Mouse (Mus musculus) testis, adult 2 months (tissue): ENCODE measurements around the gene Wdr46. TPM values are rescaled to one million over a fixed set of nuclear protein-coding genes. Genes with fewer than 3 reads are reported as not detected.

Experiments used
- H3K27ac ChIP-seq: fragments of 200-500 bp; 2 replicates; pipeline ENCODE4 v1.5.1; 2012; ENCODE audit warnings: low read depth, low read length; ENCODE audit not compliant: control insufficient read depth, insufficient read depth
- H3K27me3 ChIP-seq: fragments of 200-500 bp; 2 replicates; pipeline ENCODE4 v1.6.1; 2012; ENCODE audit warnings: mild to moderate bottlenecking, low read length, moderate library complexity; ENCODE audit not compliant: control insufficient read depth, insufficient read depth
- H3K36me3 ChIP-seq: fragments of 200-500 bp; 2 replicates; pipeline ENCODE4 v1.6.1; 2012; ENCODE audit warnings: mild to moderate bottlenecking, low read length; ENCODE audit not compliant: control insufficient read depth, insufficient read depth
- H3K4me1 ChIP-seq: fragments of 200-500 bp; 2 replicates; pipeline ENCODE4 v1.6.1; 2012; ENCODE audit warnings: low read length; ENCODE audit not compliant: control insufficient read depth, insufficient read depth
- H3K4me3 ChIP-seq: fragments of 200-500 bp; 2 replicates; pipeline ENCODE4 v1.5.1; 2012; ENCODE audit warnings: low read depth, mild to moderate bottlenecking, low read length, moderate library complexity, mixed read lengths; ENCODE audit not compliant: control insufficient read depth
- CTCF ChIP-seq: fragments of 200-500 bp; IDR thresholded peaks from 2 replicates; pipeline ENCODE4 v1.5.1; 2012; ENCODE audit warnings: low read depth, mild to moderate bottlenecking, inconsistent platforms, low read length, moderate library complexity; ENCODE audit not compliant: control insufficient read depth, insufficient read depth, insufficient replicate concordance
- POLR2A ChIP-seq: fragments of 200-500 bp; IDR thresholded peaks from 2 replicates; pipeline ENCODE4 v1.6.1; 2012; ENCODE audit warnings: low read depth, mild to moderate bottlenecking, inconsistent platforms, low read length, moderate library complexity; ENCODE audit not compliant: control insufficient read depth
- polyA plus RNA-seq: library from polyadenylated mRNA; depleted of rRNA; stranded (reverse); fragments of >200 nt; gene quantifications from 2 replicates; pipeline ENCODE4 v1.2.3, GENCODE M21; 2012

Gene Wdr46
- polyA plus RNA-seq, 1 experiment = 25.4 TPM

DNA sequence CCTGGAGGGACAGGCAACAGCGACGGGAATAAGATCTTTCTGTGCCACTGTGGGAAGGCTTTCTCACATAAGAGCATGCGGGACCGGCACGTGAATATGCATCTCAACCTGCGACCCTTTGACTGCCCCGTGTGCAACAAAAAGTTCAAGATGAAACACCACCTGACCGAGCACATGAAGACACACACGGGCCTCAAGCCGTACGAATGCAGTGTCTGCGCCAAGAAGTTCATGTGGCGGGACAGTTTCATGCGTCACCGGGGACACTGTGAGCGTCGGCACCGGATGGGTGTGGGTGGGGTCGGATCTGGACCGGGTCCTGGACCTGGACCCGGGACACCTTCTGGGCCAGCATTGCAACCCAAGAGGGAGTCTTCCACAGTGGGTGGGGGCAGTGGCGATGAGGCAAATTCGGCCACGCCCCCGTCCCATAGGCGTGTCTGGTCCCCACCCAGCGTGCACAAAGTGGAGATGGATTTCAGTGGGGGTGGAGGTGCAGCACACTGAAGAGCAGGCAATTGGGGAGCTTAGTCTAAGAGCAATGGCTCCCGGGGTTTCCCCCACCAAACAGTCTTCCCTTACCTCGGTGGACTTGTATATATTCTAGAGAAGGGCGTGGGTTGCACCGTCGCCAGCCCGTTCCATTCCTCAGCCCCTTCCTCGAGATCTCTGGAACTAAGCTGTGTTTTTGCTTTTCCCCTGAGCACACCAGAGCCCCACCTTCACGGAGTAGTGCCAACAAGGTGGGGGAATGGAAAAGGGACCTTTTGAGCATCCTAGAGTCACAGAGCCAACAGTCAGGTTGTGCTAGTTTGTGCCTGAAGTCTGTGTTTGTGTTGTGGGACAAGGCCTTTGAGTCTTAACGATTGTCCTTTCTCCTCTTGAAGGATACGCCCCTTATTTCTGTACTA lies 21.9 kb upstream of the Wdr46 start:
- no peak; the same call in 1 of the 2 replicates for TF ChIP-seq POLR2A
- no peak for TF ChIP-seq CTCF
- peak overlapping the region; percentile 63 for H3K27ac ChIP-seq
- H3K36me3 ChIP-seq = peaks cover 4% of the 10 kb centered on the region; the same call in 1 of the 2 replicates
- H3K4me3 ChIP-seq = peak overlapping the region; percentile 92
- H3K4me1 ChIP-seq = peaks cover 43% of the 10 kb centered on the region
- no peaks in the 10 kb centered on the region for H3K27me3 ChIP-seq

- Histone ChIP-seq H3K4me3 (peak overlapping the region; percentile 92), H3K27me3 (no peaks in the 10 kb centered on the region), H3K36me3 (peaks cover 2% of the 10 kb centered on the region; the same call in 1 of the 2 replicates), H3K27ac (peak overlapping the region; percentile 88), H3K4me1 (peaks cover 43% of the 10 kb centered on the region)
- TF ChIP-seq CTCF (no peak), POLR2A (peak; percentile 20; the same call in 1 of the 2 replicates)
These were observed 20.8 kb upstream of the Wdr46 start for GRCm38 (mm10) chr17:33919351-33920281.

GRCm38 (mm10) chr17:33920282-33921097 lies 20.0 kb upstream of the Wdr46 start:
- H3K4me3 ChIP-seq = peak overlapping the region; percentile 92
- TF ChIP-seq POLR2A (peak; percentile 44), CTCF (peak; percentile 85)
- H3K27me3 ChIP-seq = no peaks in the 10 kb centered on the region
- peak overlapping the region; percentile 88 for H3K27ac ChIP-seq
- H3K4me1 ChIP-seq = peaks cover 38% of the 10 kb centered on the region
- H3K36me3 ChIP-seq = no peaks in the 10 kb centered on the region

DNA sequence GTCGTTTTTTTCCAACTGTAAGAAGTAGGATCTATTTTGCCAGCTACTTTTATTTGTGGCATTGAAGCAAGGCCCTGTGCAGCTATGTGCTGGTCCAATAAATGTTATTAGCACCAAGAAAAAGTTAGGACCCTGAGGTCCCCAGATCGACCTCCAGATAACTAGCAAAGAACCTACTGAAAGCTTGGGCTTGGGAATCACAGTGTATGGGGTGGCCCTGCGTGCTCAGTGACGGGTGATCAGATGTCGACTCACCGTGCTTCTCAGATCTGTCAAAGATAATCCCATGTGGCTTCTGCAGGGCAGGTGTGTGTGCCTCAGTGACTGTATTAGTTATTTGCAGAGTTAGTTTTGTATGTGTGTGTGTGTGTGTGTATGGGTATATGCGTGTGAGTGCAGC lies 19.1 kb upstream of the Wdr46 start:
- Histone ChIP-seq H3K4me1 (peaks cover 38% of the 10 kb centered on the region), H3K27me3 (no peaks in the 10 kb centered on the region), H3K4me3 (peak overlapping the region; percentile 92), H3K27ac (no peak overlapping the region), H3K36me3 (no peaks in the 10 kb centered on the region)
- TF ChIP-seq POLR2A = no peak
- no peak for TF ChIP-seq CTCF

- Histone ChIP-seq H3K27ac (no peak overlapping the region), H3K36me3 (no peaks in the 10 kb centered on the region), H3K4me1 (peaks cover 7% of the 10 kb centered on the region), H3K4me3 (no peak overlapping the region), H3K27me3 (no peaks in the 10 kb centered on the region)
- no peak for TF ChIP-seq POLR2A
- peak; percentile 54; the same call in 1 of the 2 replicates for TF ChIP-seq CTCF
These were observed 15.7 kb upstream of the Wdr46 start for GRCm38 (mm10) chr17:33924577-33925283.
